Mouse (Mus musculus) thymus, postnatal 25 days (tissue): ENCODE results near the gene Rraga.
"Not testable (repeated sequence)": the region's sequence is repeated elsewhere in the genome, so short reads cannot be mapped to it uniquely, and the experiment has no call there.

ENCODE experiments used
- DNase-seq: peaks from one replicate; pipeline ENCODE4 v3.0.0; 2022

Gene Rraga

DNA sequence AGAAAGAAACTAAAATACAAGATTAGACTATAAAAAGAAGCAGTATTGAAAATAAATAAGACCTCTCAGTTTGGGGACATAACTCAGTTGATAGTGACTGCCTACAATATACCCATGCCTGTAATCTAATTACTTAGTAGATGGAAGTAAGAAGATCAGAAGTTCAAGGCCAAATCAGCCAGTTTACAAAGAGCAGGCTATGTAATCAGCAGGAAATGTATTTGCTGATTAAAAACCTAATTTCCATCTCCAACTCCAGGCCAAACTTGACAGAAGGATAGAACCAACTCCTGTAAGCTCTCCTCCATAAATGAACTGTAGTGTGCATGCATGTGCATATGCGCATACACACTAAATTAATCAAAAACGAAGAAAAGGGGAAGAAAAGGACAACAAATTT lies 15.8 kb downstream of the Rraga start:
- no peak for DNase-seq

DNA sequence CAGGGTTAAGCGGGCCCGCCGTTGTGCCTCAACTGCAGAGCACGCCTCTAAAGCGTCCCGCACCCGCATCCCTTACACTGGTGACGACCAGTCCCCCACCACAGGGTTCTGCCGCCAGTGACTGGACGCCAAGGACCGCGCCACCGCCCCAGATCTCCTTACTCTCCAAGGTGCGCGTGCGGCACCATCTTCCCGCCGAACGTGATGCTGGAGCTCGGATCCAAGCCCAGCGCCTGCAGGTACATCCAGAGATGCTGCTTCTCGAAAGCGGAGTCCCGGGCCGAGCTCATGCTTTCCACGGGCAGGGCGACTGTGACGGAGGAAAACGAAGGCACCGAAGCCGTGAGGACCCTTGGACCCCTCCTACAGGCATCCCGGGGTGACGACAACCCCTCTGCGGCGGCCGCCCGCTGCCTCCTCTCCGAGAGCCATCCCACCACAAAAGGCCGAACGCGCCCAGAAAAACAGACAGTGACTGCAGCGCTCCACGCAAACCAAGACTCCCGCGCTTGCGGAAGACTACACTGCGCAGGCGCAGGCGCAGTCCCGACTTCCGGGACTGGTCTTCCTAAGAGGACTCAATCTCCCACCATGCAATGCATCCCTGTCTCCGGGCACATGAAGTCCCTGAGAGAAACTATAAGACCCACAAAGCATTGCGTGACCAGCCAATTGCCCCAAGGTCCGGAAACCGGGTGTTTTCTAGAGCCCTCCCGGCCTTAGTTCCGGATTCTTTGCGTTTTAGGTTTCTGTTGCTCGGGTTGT lies 36.2 kb downstream of the Rraga start, which contains the start of gene Haus6:
Gene Haus6, minus strand, starts transcription at position 532 of the 765 bp plus-strand sequence.
- peak; percentile 89 for DNase-seq

DNA sequence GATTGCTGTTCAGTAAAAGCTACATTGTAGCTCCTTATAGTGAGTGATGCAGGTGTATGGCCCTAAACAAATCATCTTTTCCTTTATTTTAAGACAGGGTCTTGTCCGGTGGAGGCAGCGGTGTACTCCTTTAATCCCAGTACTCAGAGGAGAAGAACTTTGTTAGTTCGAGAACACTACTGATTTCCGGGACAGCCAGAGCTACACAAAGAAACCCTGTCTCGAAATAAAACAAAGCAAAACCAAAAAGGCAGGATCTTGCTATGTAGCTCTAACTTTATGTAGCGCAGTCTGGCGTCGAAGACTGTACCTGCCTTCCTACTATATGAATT lies 36.8 kb downstream of the Rraga start:
- DNase-seq: no peak

DNA sequence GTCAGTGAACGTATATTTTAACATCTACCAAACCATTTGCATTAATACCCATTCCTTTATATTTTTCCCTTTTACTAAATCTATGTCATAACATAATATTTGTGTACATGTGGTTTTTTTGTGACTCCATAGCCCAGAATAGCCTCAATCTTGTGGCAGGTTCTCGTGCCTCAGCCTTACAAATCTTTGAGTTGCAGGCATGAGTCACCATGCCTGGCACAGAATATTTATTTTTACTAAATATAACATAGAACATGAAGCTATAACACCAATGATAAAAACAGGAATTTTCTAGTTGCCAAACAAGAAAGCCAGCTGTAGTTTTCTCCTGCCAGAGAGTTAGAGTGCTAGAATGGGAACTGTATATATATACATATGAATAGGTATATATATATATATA lies 45.0 kb downstream of the Rraga start:
- no peak for DNase-seq

DNA sequence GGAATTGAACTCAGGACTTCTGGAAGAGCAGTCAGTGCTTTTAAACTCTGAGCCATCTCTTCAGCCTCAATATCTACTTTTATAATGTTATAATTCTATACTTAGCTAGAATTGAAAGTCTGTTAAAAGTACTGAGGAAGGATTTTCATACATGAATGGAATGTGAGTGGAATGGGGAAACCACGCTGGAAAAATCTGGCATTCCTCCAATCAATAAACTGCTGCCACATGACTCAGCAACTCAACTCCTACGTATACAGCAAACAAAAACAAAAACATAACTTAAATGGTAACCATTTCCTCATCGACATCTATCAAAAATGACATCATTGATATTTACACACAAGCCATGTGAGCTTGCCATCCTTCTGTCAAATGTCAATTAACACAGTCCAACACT lies 46.6 kb downstream of the Rraga start:
- no peak for DNase-seq

DNA sequence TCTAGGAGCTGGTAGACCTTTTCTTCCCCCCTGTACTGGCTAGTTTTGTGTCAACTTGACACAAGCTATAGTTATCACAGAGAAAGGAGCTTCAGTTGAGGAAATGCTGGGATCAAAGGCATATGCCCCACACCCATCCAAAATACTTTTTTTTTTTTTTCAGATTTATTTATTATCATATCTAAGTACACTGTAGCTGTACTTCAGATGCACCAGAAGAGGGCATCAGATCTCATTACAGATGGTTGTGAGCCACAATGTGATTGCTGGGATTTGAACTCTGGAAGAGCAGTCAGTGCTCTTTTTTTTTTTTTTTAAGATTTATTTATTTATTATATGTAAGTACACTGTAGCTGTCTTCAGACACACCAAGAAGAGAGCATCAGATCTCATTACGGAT lies 47.1 kb downstream of the Rraga start:
- not testable (repeated sequence) for DNase-seq

DNA sequence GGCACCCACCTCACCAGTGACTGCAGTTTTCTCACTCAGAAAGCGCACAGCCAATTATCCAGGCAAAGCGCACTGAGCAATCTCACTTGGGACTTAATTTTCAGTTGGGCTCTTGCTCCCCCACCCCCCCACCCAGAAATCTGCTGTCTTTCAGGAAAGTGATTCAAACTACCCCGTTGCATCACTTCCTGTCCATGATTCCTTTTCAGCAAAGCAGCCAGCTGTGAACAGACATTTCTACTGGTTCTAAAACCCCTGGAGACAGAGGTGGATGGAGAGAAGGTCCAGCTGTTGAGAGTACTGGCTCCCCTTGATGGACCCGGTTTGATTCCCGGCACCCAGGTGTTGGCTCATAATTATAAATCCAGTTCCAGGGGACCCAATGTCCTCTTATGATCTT lies 50.0 kb downstream of the Rraga start:
- no peak for DNase-seq

DNA sequence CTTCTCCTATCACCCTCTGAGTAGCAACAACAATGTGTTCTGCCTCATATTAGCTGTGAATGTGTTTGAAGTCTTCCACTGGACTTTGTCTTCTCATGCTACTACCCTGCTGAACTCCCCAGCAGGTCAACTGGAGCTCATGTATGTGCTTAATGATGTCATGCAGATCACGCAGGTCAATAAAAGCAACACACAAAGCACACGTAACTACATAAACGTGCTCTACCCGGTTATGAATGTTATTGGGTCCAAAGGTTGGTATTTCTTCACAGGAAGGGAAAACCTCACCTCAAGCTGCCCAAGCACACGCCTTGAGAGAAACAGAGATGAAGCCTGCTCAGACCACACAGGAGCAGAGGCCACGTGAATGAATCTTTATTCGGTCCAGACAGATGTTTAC lies 51.0 kb downstream of the Rraga start:
- not testable (repeated sequence) for DNase-seq
